Comparison of ENCODE assay signal across 25 mouse cellular contexts in the genomic region with DNA sequence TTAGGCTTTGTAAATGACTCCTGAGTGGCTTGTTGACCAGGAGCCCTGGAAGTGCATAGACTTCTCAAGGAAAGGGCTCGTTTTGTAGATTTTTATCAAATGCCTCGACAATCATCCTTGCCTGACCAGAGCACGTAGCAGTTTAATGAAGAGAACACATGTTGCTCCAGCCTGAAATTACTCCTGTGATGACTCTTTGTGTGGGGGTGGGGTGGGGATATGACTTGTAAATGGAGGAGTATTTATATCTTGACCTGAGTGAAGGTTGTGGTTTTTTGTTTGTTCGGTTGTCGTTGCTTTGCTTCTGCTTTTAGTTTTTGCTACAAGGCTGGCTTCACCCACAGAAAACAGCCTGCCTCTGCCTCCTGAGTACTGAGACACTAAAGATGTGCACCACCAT. TPM values are rescaled to one million over a fixed set of nuclear protein-coding genes. Genes with fewer than 3 reads are reported as not detected.
A peak's percentile ranks its signal among the peaks of the same experiment; 100 is the strongest.
DNase-seq lines count a peak whose midpoint lies in the region; ATAC-seq and TF ChIP-seq lines count a peak whose summit lies in the region.
"Had no signal": no experiment of that assay in that cellular context is flagged by ENCODE, and none has a peak within 500 bp of the region (broad histone marks: within the 10 kb centered on the region; RNA-seq: fewer than 3 reads in every experiment).

No protein-coding gene starts in this region.

- no peaks in the 10 kb centered on the region for H3K9me3 ChIP-seq in intestine, postnatal 0 days (ENCODE audit: control insufficient read depth)
- H3K9me3 ChIP-seq: embryonic facial prominence, embryonic 13.5 days; liver, embryonic 15.5 days; midbrain, embryonic 15.5 days; neural tube, embryonic 15.5 days had no signal

- no peak overlapping the region for H3K9ac ChIP-seq in intestine, postnatal 0 days (ENCODE audit: low read depth, low read length)
- H3K9ac ChIP-seq: embryonic facial prominence, embryonic 13.5 days; liver, embryonic 15.5 days; midbrain, embryonic 15.5 days; neural tube, embryonic 15.5 days had no signal

- TF ChIP-seq CTCF in intestine, postnatal 0 days (IDR thresholded peaks at IDR 0.05; ENCODE audit: low read depth) = no peak

- no peak overlapping the region for H3K4me2 ChIP-seq in intestine, postnatal 0 days (replicated peaks; ENCODE audit: low read depth)
- H3K4me2 ChIP-seq: embryonic facial prominence, embryonic 13.5 days; liver, embryonic 15.5 days; midbrain, embryonic 15.5 days; neural tube, embryonic 15.5 days had no signal

- H3K4me3 ChIP-seq in brown adipose tissue, adult 24 weeks (ENCODE audit: insufficient read depth, low read depth, low read length) = no peak overlapping the region
- H3K4me3 ChIP-seq in intestine, postnatal 0 days (ENCODE audit: low read depth, low read length) = no peak overlapping the region
- H3K4me3 ChIP-seq: embryonic facial prominence, embryonic 13.5 days; layer of hippocampus, adult 2 months; liver, embryonic 15.5 days; midbrain, embryonic 15.5 days; neural tube, embryonic 15.5 days had no signal

- WGBS in intestine, postnatal 0 days = 60% methylated on average over 5 of the region's 5 CpGs

- H3K4me1 ChIP-seq in brown adipose tissue, adult 24 weeks (ENCODE audit: control insufficient read depth, insufficient read depth, insufficient read length, low read length) = peaks cover 26% of the 10 kb centered on the region; the same call in 1 of the 2 replicates
- no peaks in the 10 kb centered on the region for H3K4me1 ChIP-seq in intestine, postnatal 0 days (replicated peaks; ENCODE audit: control insufficient read depth, insufficient read depth, low read length)
- H3K4me1 ChIP-seq: embryonic facial prominence, embryonic 13.5 days; midbrain, embryonic 15.5 days; neural tube, embryonic 15.5 days had no signal

- DNase-seq in heart, adult 9 months (ENCODE audit: low spot score in 2 of 2) = peak; percentile 47 to 73
- DNase-seq in heart, postnatal 25 days (ENCODE audit: low spot score) = no peak
- peak; percentile 0 for DNase-seq in 3T3-L1 (ENCODE audit: low read depth, low spot score)
- peak; percentile 43 to 52 for DNase-seq in B cell, adult 2 months
- DNase-seq in layer of hippocampus, adult 18-20 months (ENCODE audit: low spot score in 2 of 2) = no peak
- DNase-seq in Muller cell, postnatal 12 days (ENCODE audit: inconsistent ontology term) = no peak
- DNase-seq: adrenal gland, postnatal 10 days; cerebellum, adult 11 months; cerebellum, postnatal 14 days; kidney, adult 8-10 months; lung, postnatal 14 days; right cerebral cortex, postnatal 25 days had no signal

- H3K27me3 ChIP-seq in intestine, postnatal 0 days (replicated peaks; ENCODE audit: control insufficient read depth, insufficient read depth, low read length) = no peaks in the 10 kb centered on the region
- H3K27me3 ChIP-seq: embryonic facial prominence, embryonic 13.5 days; liver, embryonic 15.5 days; midbrain, embryonic 15.5 days; neural tube, embryonic 15.5 days had no signal

- ATAC-seq in intestine, postnatal 0 days = no peak
- ATAC-seq: forebrain, embryonic 14.5 days; midbrain, embryonic 15.5 days had no signal

- peak overlapping the region; percentile 96 for H3K27ac ChIP-seq in brown adipose tissue, adult 24 weeks (replicated peaks; ENCODE audit: low read depth, low read length)
- H3K27ac ChIP-seq in intestine, postnatal 0 days (ENCODE audit: low read depth, low read length) = no peak overlapping the region
- H3K27ac ChIP-seq: embryonic facial prominence, embryonic 13.5 days; layer of hippocampus, adult 2 months; liver, embryonic 15.5 days; midbrain, embryonic 15.5 days; neural tube, embryonic 15.5 days had no signal

- no peaks in the 10 kb centered on the region for H3K36me3 ChIP-seq in intestine, postnatal 0 days (ENCODE audit: control insufficient read depth, insufficient read depth)
- H3K36me3 ChIP-seq: embryonic facial prominence, embryonic 13.5 days; liver, embryonic 15.5 days; midbrain, embryonic 15.5 days; neural tube, embryonic 15.5 days had no signal

- intact Hi-C loops in heart, postnatal 25 days (cut with DNase I) = loop anchor here (2.0 kb wide), 1 partner anchor 15 kb away; no protein-coding TSS in a partner anchor

RNA-seq across cellular contexts. Expression of a gene that starts 25.7 kb away (rescaled TPM):
- total RNA-seq in heart, postnatal 25 days (2021) = under 1 TPM in 1 of 2 experiments, not detected in 1; 0.39 TPM
- 0.91 TPM in 1 of 2 replicates, not detected in the other for polyA plus RNA-seq in brown adipose tissue, adult 24 weeks (2012; ENCODE audit: insufficient read depth, insufficient read length, missing spikeins)
- not detected for total RNA-seq in layer of hippocampus, adult 18-20 months (2021)
- polyA plus RNA-seq in intestine, postnatal 0 days (2015; fragmentation: Nextera tagmentation; extraction: Ambion mirVana) = 0.16 and 0.29 TPM in 2 replicates
- total RNA-seq: layer of hippocampus, adult 2 months; megakaryocyte-erythroid progenitor cell, adult 5-6 weeks had no signal
- polyA plus RNA-seq: brain, embryonic 14.5 days; forebrain, embryonic 14.5 days; hindbrain, embryonic 11.5 days; inflammation-experienced regulatory T-cells, adult 6 months; midbrain, embryonic 15.5 days; neural tube, embryonic 15.5 days had no signal

RNA-seq across cellular contexts. Expression of a gene that starts 26.0 kb away (rescaled TPM):
- under 1 TPM; 0.61 to 0.75 TPM for total RNA-seq in heart, postnatal 25 days (2021)
- 3.5 and 5.1 TPM in 2 replicates for polyA plus RNA-seq in brown adipose tissue, adult 24 weeks (2012; ENCODE audit: insufficient read depth, insufficient read length, missing spikeins)
- 1 to 10 TPM in 1 of 2 experiments, under 1 TPM in 1; 0.94 to 1.3 TPM for total RNA-seq in layer of hippocampus, adult 18-20 months (2021)
- polyA plus RNA-seq in intestine, postnatal 0 days (2015; fragmentation: Nextera tagmentation; extraction: Ambion mirVana) = 32.3 and 32.5 TPM in 2 replicates

RNA-seq across cellular contexts. Expression of a gene that starts 37.5 kb away (rescaled TPM):
- total RNA-seq in heart, postnatal 25 days (2021) = 10 to 100 TPM; 12.6 TPM
- polyA plus RNA-seq in brown adipose tissue, adult 24 weeks (2012; ENCODE audit: insufficient read depth, insufficient read length, missing spikeins) = 11.9 and 19.3 TPM in 2 replicates
- total RNA-seq in layer of hippocampus, adult 18-20 months (2021) = 1 to 10 TPM; 6.2 to 9.3 TPM
- polyA plus RNA-seq in intestine, postnatal 0 days (2015; fragmentation: Nextera tagmentation; extraction: Ambion mirVana) = not detected in 2 replicates
- polyA plus RNA-seq: embryonic facial prominence, embryonic 13.5 days; forebrain, embryonic 14.5 days; heart, embryonic 16.5 days; hindbrain, embryonic 11.5 days; liver, embryonic 15.5 days; midbrain, embryonic 15.5 days; neural tube, embryonic 15.5 days had no signal

RNA-seq across cellular contexts. Expression of a gene that starts 51.0 kb away (rescaled TPM):
- 10 to 100 TPM; 12.2 to 13.5 TPM for total RNA-seq in heart, postnatal 25 days (2021)
- 84.3 and 92.4 TPM in 2 replicates for polyA plus RNA-seq in brown adipose tissue, adult 24 weeks (2012; ENCODE audit: insufficient read depth, insufficient read length, missing spikeins)
- 10 to 100 TPM; 13.1 to 18.3 TPM for total RNA-seq in layer of hippocampus, adult 18-20 months (2021)
- polyA plus RNA-seq in intestine, postnatal 0 days (2015; fragmentation: Nextera tagmentation; extraction: Ambion mirVana) = 138 and 143 TPM in 2 replicates

RNA-seq across cellular contexts. Expression of a gene that starts 51.2 kb away (rescaled TPM):
- 10 to 100 TPM; 21.1 to 23.6 TPM for total RNA-seq in heart, postnatal 25 days (2021)
- 44.2 and 46.1 TPM in 2 replicates for polyA plus RNA-seq in brown adipose tissue, adult 24 weeks (2012; ENCODE audit: insufficient read depth, insufficient read length, missing spikeins)
- 10 to 100 TPM; 86.4 to 96.1 TPM for total RNA-seq in layer of hippocampus, adult 18-20 months (2021)
- polyA plus RNA-seq in intestine, postnatal 0 days (2015; fragmentation: Nextera tagmentation; extraction: Ambion mirVana) = 51.2 and 51.4 TPM in 2 replicates

Comparison
In these comparisons a context has a peak if more than half of its experiments do, and no peak if none do; other contexts are left out.
1. DNase-seq: peak in heart, adult 9 months (2 of 2), 3T3-L1 (single experiment) and B cell, adult 2 months (2 of 2); none in heart, postnatal 25 days (single experiment), layer of hippocampus, adult 18-20 months (0 of 2) and Muller cell, postnatal 12 days (single experiment).